Mouse (Mus musculus) gastrocnemius, postnatal 25 days (tissue): ENCODE measurements around the gene Qrfpr. TPM values are rescaled to one million over a fixed set of nuclear protein-coding genes. Genes with fewer than 3 reads are reported as not detected.

ENCODE experiments used
- DNase-seq: peaks from one replicate; pipeline ENCODE4 v3.0.0; 2022
- total RNA-seq, 2 experiments: library from RNA; stranded (reverse); gene quantifications; 1 replicate in 1 of 2; 2 replicates in 1 of 2; pipeline ENCODE4 v1.2.3; 2021

Gene Qrfpr
- total RNA-seq, 2 experiments from 2014 or later, result not detected

DNA sequence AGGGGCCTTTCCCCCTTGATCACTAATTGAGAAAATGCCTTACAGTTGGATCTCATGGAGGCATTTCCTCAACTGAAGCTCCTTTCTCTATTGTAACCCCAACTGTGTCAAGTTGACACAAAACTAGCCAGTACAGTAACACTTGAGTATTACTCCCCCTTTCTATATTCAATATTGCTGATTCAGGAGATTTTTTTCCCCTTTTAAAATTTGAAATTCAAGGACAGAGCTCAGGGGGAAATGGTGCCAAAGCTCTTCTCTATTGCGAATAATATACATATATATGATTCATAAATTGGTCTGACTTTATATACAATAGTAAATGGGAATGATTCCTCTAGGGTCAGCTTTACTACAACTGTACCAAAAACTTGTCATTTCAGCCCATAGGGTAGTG, 71.6 kb downstream of the Qrfpr start:
- DNase-seq, result no peak

DNA sequence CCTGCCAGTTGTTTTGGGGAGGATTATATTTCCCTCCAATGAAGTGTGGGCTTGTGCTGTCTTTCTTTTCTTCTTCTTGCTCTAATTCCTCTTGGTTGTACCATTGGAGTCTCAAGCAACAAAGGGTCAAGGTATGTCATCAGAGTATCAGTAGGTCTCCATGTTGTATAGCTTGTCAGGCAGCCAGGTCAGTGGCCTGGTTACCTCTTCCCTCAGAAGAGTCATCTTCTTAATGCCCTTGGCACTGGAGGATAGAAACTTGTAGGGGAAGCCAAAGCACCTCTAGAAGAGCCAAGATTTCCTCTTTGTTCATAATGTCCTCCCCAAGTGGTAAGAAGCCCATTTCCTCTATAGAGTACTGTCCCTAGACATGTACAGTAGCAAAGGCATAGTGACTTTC, 83.1 kb downstream of the Qrfpr start:
- DNase-seq, result no peak

DNA sequence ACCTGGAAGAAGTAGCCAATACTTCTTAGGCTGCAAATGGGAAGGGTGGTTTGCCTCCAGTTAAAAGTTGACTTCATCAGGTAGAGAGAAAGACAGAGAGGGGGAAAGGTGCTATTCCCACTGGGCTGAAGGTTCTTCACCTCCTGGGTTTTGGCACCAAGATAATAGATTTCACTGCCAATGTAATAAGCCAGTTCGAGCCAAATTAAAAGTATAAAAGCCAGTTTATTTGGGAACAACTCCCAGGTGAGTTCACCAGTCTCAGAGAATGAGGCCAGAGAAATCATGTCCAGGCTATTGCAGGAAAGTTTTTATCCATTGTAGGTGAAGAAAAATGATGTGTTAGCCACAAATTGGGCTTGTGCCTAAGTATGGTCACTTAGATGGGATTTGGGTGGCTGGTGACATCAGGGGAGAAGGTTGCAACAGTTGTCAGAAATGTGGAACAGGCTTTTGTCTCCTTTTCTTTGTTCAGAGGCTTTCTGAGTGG, 83.9 kb downstream of the Qrfpr start:
- DNase-seq, result no peak

DNA sequence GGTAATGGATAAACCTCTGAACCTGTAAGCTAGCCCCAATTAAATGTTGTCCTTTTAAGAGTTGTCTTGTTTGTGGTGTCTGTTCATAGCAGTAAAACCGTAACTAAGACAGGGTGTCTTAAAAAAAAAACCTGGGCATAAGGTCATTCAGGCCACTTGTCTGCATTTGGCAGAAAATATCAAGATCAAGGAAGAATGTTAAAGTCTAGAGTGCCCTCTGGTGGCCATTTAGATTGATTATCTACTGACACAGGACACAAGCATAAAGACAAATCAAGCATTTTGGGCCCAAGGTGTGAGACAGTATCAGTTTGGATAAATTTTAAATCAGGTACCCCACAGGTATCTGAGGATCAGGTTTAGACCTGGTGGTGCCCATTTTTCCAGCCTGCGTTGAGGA, 84.6 kb downstream of the Qrfpr start:
- DNase-seq, result no peak

DNA sequence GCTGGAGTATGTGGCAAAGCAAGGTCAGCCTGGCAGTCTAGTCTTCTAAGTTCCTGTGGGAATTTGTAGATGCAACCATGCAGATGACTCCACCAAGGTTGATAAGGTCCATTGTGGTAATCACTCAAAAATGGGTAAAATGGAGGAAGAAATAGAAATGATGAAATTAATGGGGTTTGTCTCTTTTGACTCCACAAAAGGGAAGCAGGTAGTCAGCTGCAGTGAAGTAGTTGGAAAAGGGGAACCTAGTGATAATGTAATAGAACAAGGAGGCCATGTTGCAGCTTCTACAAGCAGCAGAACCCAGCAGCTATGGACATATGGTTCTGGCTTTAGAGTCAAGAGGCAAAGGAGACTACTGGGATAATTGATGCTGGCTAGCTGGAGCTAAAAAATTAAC, 86.0 kb downstream of the Qrfpr start:
- DNase-seq, result no peak

Other genes with a start within 250 kb of the Qrfpr start
- 10 to 100 TPM; 33.0 to 37.0 TPM for gene Mccc1, start 221.6 kb downstream of the Qrfpr start, total RNA-seq
- gene Ccdc144b, start 168.8 kb downstream of the Qrfpr start, total RNA-seq, result not detected
- 10 to 100 TPM; 22.3 to 24.1 TPM for gene Acad9, start 156.3 kb downstream of the Qrfpr start, total RNA-seq
- 1 to 10 TPM; 1.6 to 1.8 TPM for gene D3Ertd254e, start 71.3 kb downstream of the Qrfpr start, total RNA-seq